Mouse (Mus musculus) lung, embryonic 14.5 days (tissue): ENCODE data around the gene Gmppa. TPM values are rescaled to one million over a fixed set of nuclear protein-coding genes. Genes with fewer than 3 reads are reported as not detected.
A peak's percentile ranks its signal among the peaks of the same experiment; 100 is the strongest.

Experiments
- ATAC-seq: fragments of 200-750 bp; cut with Nextera tagmentation; 2 replicates; pipeline ENCODE4 v1.8.0; 2017; ENCODE audit warnings: mild to moderate bottlenecking, moderate TSS enrichment, moderate library complexity; ENCODE audit not compliant: insufficient read depth
- DNase-seq: peaks from one replicate; pipeline ENCODE4 v3.0.0-alpha.2; 2015
- H3K27ac ChIP-seq: fragments of 300-500 bp; sonication (generic); 2 replicates; pipeline ENCODE4 v1.5.1; 2014; ENCODE audit warnings: low read depth, mild to moderate bottlenecking, moderate library complexity
- H3K27me3 ChIP-seq: fragments of 300-500 bp; sonication (generic); 2 replicates; pipeline ENCODE4 v1.6.1; 2014; ENCODE audit warnings: low read length, control low read depth; ENCODE audit not compliant: insufficient read depth
- H3K36me3 ChIP-seq: fragments of 300-500 bp; sonication (generic); 2 replicates; pipeline ENCODE4 v1.6.1; 2014; ENCODE audit warnings: control low read depth; ENCODE audit not compliant: insufficient read depth
- H3K4me1 ChIP-seq: fragments of 300-500 bp; sonication (generic); 2 replicates; pipeline ENCODE4 v1.6.1; 2014; ENCODE audit warnings: antibody characterized with exemption, control low read depth; ENCODE audit not compliant: insufficient read depth
- H3K4me2 ChIP-seq: fragments of 300-500 bp; sonication (generic); 2 replicates; pipeline ENCODE4 v1.6.1; 2014; ENCODE audit warnings: mild to moderate bottlenecking
- H3K4me3 ChIP-seq: fragments of 300-500 bp; sonication (generic); 2 replicates; pipeline ENCODE4 v1.5.1; 2014; ENCODE audit warnings: low read depth, low read length
- H3K9ac ChIP-seq: fragments of 300-500 bp; sonication (generic); 2 replicates; pipeline ENCODE4 v1.6.1; 2014
- H3K9me3 ChIP-seq: fragments of 300-500 bp; sonication (generic); 2 replicates; pipeline ENCODE4 v1.6.1; 2016; ENCODE audit warnings: low read depth, low read length, control low read depth
- CTCF ChIP-seq: IDR thresholded peaks from 2 replicates; pipeline ENCODE4 v1.5.1; 2016; ENCODE audit warnings: antibody characterized with exemption, low read depth
- WGBS: fragments of 180-500 bp; shearing (Covaris S2); extraction: QIAGEN DNeasy Blood & Tissue Kit; methylation state at CpG from one replicate; pipeline ENCODE4 v1.1.7; 2014; 5-methylcytosine and 5-hydroxymethylcytosine counted together
- polyA plus RNA-seq: library from polyadenylated mRNA; unstranded; fragments of >200 nt; fragmentation: Nextera tagmentation; extraction: Ambion mirVana; gene quantifications from 2 replicates; pipeline ENCODE4 v1.2.1, GENCODE M21; 2014

Gmppa gene
- polyA plus RNA-seq, 1 experiment from 2014 or later = 67.3 TPM

DNA sequence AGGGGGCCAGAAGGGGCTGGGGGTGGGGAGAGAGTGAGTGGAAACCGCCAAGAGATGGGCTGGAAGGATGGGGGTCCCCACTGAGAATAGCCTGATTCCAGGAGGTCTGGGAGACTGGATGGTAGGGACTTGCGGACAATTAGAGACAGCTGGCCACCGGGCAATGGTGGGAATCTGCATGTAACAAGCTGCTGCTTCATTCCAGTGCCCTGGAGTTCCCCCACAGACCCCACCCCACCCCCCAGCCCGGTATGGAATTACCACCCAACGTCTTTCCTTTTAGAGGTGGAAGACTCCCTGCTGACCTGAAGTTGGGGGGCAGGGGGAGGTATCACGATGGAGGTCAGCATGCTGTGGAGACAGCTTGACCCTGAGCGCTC lies 12.3 kb downstream of the Gmppa start:
- H3K9me3 ChIP-seq = no peaks in the 10 kb centered on the region
- peaks cover 75% of the 10 kb centered on the region for H3K27me3 ChIP-seq
- H3K36me3 ChIP-seq = 0 out of 2 replicates have a peak, but pooled peaks cover 1% of the 10 kb centered on the region
- DNase-seq (no peak), ATAC-seq (no peak)
- 3% methylated on average over 7 of the region's 7 CpGs for whole genome bisulfite sequencing
- no peak overlapping the region for H3K4me3 ChIP-seq
- H3K4me1 ChIP-seq = peaks cover 39% of the 10 kb centered on the region
- 0 out of 2 replicates have a peak overlapping the region, but pooled peaks have one; percentile 12 for H3K27ac ChIP-seq
- TF ChIP-seq CTCF = no peak
- no peak overlapping the region for H3K9ac ChIP-seq
- peak overlapping the region; percentile 44; the same call in 1 of the 2 replicates for H3K4me2 ChIP-seq

- H3K4me3 ChIP-seq = no peak overlapping the region
- no peak overlapping the region for H3K4me2 ChIP-seq
- no peak overlapping the region for H3K27ac ChIP-seq
- ATAC-seq = no peak
- TF ChIP-seq CTCF = no peak
- H3K27me3 ChIP-seq = peaks cover 75% of the 10 kb centered on the region
- no peak for DNase-seq
- no peak overlapping the region for H3K9ac ChIP-seq
- peaks cover 39% of the 10 kb centered on the region for H3K4me1 ChIP-seq
- 5% methylated on average over 14 of the region's 14 CpGs for WGBS
- H3K9me3 ChIP-seq = no peaks in the 10 kb centered on the region
- no peaks in the 10 kb centered on the region for H3K36me3 ChIP-seq
Observed at GRCm38 (mm10) chr1:75448937-75449336, 13.2 kb downstream of the Gmppa start.

- Histone ChIP-seq H3K36me3 (no peaks in the 10 kb centered on the region), H3K27me3 (peaks cover 73% of the 10 kb centered on the region), H3K4me2 (peak overlapping the region; percentile 61), H3K4me3 (peak overlapping the region; percentile 28; the same call in 1 of the 2 replicates), H3K9ac (0 out of 2 replicates have a peak overlapping the region, but pooled peaks have one; percentile 13), H3K27ac (no peak overlapping the region), H3K9me3 (no peaks in the 10 kb centered on the region), H3K4me1 (peaks cover 39% of the 10 kb centered on the region)
- TF ChIP-seq CTCF = no peak
- DNase-seq = no peak
- ATAC-seq = no peak
- 10% methylated on average over 8 of the region's 8 CpGs for WGBS
Observed at GRCm38 (mm10) chr1:75449377-75450135, 13.8 kb downstream of the Gmppa start.

DNA sequence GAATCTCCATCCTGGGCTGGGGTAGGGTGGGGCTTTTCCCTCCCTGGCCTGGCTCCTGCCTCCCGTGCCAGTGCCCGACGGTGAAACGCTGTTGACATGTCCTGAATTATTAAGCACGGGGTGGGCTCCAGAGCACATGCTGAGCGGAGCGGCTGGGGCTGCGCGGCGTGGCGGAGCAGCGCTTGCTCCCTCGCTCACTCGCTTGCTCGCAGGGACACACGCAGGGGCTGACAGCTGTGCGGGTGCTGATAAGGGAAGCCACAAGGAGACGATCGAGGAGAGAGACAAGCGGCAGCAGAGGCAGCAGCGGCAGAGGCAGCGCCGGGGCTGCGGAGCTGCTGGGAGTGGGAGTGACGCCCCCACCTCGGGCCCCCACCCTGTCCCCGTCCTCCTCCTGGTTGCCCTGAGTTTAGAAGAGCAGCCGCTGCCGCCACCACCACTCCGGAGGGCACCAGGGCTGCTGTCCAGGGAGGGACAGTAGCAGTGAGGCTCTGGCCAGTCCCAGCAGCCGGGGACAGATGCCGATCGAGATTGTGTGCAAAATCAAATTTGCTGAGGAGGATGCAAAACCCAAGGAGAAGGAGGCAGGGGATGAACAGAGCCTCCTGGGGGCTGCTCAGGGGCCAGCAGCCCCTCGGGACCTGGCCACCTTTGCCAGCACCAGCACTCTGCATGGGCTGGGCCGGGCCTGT lies 14.7 kb downstream of the Gmppa start, which contains the start of gene Asic4:
Gene Asic4, plus strand, starts transcription at position 123 of the 692 bp plus-strand sequence.
- WGBS = under 1% methylated on average over 34 of the region's 35 CpGs
- Histone ChIP-seq H3K27ac (no peak within 1 kb of the TSS), H3K9ac (peak within 1 kb of the TSS; percentile 13; the same call in 1 of the 2 replicates), H3K36me3 (no peaks in the 10 kb centered on the region), H3K9me3 (no peaks in the 10 kb centered on the region), H3K4me3 (peak within 1 kb of the TSS; percentile 28), H3K27me3 (peaks cover 66% of the 10 kb centered on the region), H3K4me2 (peak within 1 kb of the TSS; percentile 61), H3K4me1 (peaks cover 34% of the 10 kb centered on the region)
- peak; percentile 64 for DNase-seq
- ATAC-seq = no peak
- TF ChIP-seq CTCF = no peak

GRCm38 (mm10) chr1:75451900-75452299 lies 16.2 kb downstream of the Gmppa start:
- H3K27me3 ChIP-seq = peaks cover 65% of the 10 kb centered on the region
- no peak for TF ChIP-seq CTCF

DNA sequence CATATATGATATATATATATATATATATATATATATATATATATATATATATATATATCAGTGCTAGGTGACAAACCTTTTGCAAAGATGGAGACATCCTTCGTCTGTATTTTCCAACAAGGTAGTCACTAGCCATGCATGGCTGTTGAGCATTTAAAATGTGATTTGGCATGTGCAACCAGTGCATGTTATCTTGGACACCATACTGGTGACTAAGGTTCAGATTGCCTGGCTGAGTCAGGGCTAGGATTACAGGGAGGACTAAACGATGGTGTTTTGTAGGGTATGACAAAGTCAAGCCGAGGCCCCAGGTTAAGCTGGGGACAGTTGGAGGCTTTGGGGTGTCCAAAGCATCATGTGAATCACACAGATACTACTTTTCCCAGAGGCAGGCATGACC lies 19.7 kb downstream of the Gmppa start:
- no peak overlapping the region for H3K9ac ChIP-seq
- DNase-seq = no peak
- TF ChIP-seq CTCF = no peak
- 71% methylated on average over 3 of the region's 3 CpGs for WGBS
- ATAC-seq = no peak
- no peaks in the 10 kb centered on the region for H3K36me3 ChIP-seq
- H3K27me3 ChIP-seq = peaks cover 45% of the 10 kb centered on the region
- no peak overlapping the region for H3K27ac ChIP-seq
- H3K4me3 ChIP-seq = no peak overlapping the region
- no peaks in the 10 kb centered on the region for H3K9me3 ChIP-seq
- no peak overlapping the region for H3K4me2 ChIP-seq
- H3K4me1 ChIP-seq = peaks cover 14% of the 10 kb centered on the region

More at GRCm38 (mm10) chr1:75451900-75452299, 16.2 kb downstream of the Gmppa start:
- no peak overlapping the region for H3K4me2 ChIP-seq
- no peak for DNase-seq
- peaks cover 27% of the 10 kb centered on the region for H3K4me1 ChIP-seq
- ATAC-seq = no peak
- no peaks in the 10 kb centered on the region for H3K36me3 ChIP-seq
- 56% methylated on average over 5 of the region's 5 CpGs for WGBS
- H3K27ac ChIP-seq = no peak overlapping the region
- H3K9me3 ChIP-seq = no peaks in the 10 kb centered on the region
- H3K9ac ChIP-seq = no peak overlapping the region
- no peak overlapping the region for H3K4me3 ChIP-seq

GRCm38 (mm10) chr1:75455948-75456347 lies 20.2 kb downstream of the Gmppa start:
- ATAC-seq = no peak

More at GRCm38 (mm10) chr1:75455948-75456347, 20.2 kb downstream of the Gmppa start:
- no peaks in the 10 kb centered on the region for H3K36me3 ChIP-seq
- H3K27me3 ChIP-seq = peaks cover 40% of the 10 kb centered on the region
- no peak for DNase-seq
- H3K27ac ChIP-seq = no peak overlapping the region
- 32% methylated on average over 5 of the region's 5 CpGs for WGBS
- no peak overlapping the region for H3K4me2 ChIP-seq
- no peak overlapping the region for H3K9ac ChIP-seq
- H3K4me3 ChIP-seq = no peak overlapping the region
- no peak for TF ChIP-seq CTCF
- H3K9me3 ChIP-seq = no peaks in the 10 kb centered on the region
- peaks cover 10% of the 10 kb centered on the region for H3K4me1 ChIP-seq
